Mouse (Mus musculus): Measurements from ENCODE around the gene Slc22a15. TPM values are rescaled to one million over a fixed set of nuclear protein-coding genes. Genes with fewer than 3 reads are reported as not detected.

Gene Slc22a15
- total and polyA plus RNA-seq, 2 experiments from 2014 or later, result 5.3 to 9.8 TPM

DNA sequence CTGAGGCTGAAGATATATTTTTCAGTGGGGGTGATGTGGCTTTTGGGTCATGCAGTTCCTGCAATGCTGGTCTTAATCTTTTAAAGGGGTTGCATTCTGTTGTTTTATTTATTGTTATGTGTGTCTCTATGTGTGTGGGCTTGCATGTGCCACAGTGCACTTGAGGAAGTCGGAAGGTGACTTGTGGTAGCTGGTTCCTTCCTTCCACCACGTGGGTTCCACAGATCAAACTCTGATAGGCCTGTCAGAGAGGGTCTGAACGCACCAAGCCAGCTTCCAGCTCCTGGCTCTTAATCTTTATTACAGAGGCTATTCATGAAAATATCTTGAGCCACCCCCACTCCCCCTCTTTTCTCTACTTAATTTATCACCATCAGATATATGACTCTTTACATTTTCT lies 40.4 kb downstream of the Slc22a15 start:
- Histone ChIP-seq H3K4me2 (ENCODE audit: low read depth) (no peak overlapping the region), H3K9me3 (ENCODE audit: low read length) (no peaks in the 10 kb centered on the region), H3K27ac (ENCODE audit: low read depth, low read length) (no peak overlapping the region), H3K9ac (no peak overlapping the region), H3K4me1 (ENCODE audit: insufficient read depth) (0 out of 2 replicates have a peak, but pooled peaks cover 4% of the 10 kb centered on the region), H3K4me3 (ENCODE audit: low read depth, low read length) (no peak overlapping the region), H3K36me3 (ENCODE audit: insufficient read depth) (peaks cover 8% of the 10 kb centered on the region; the same call in 1 of the 2 replicates), H3K27me3 (ENCODE audit: insufficient read depth, low read length) (no peaks in the 10 kb centered on the region)
- no peak for DNase-seq
- TF ChIP-seq CTCF (IDR thresholded peaks at IDR 0.05; ENCODE audit: low read depth), result no peak
- 72% methylated on average over 3 of the region's 3 CpGs for WGBS
- no peak for ATAC-seq

DNA sequence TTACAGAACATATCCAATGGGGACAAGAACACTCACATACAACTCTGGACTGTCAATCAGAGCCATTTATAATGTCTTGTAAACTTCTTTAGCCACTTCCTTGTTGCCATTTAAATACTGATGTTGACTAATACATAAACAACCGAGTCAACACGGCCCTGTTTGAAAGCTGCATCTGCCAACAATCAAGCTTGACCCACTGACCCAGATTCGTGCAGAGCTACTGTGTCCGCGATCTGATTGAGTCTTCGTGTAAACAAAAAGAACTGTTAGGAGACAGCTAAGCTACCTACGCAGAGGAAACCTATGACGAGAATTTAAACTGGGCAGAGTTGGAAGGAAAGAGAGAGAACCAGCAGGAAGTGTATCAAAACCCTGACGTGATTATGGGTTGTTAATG lies 42.5 kb downstream of the Slc22a15 start:
- H3K4me3 ChIP-seq (ENCODE audit: low read depth, low read length), result no peak overlapping the region
- peaks cover 15% of the 10 kb centered on the region; the same call in 1 of the 2 replicates for H3K36me3 ChIP-seq (ENCODE audit: insufficient read depth)
- DNase-seq (no peak), ATAC-seq (no peak)
- no peak for TF ChIP-seq CTCF (IDR thresholded peaks at IDR 0.05; ENCODE audit: low read depth)
- H3K9me3 ChIP-seq (ENCODE audit: low read length), result no peaks in the 10 kb centered on the region
- WGBS, result 63% methylated on average over 9 of the region's 9 CpGs
- no peak overlapping the region for H3K9ac ChIP-seq
- H3K4me1 ChIP-seq (ENCODE audit: insufficient read depth), result 0 out of 2 replicates have a peak, but pooled peaks cover 4% of the 10 kb centered on the region
- H3K27me3 ChIP-seq (ENCODE audit: insufficient read depth, low read length), result no peaks in the 10 kb centered on the region
- no peak overlapping the region for H3K4me2 ChIP-seq (ENCODE audit: low read depth)
- H3K27ac ChIP-seq (ENCODE audit: low read depth, low read length), result no peak overlapping the region

DNA sequence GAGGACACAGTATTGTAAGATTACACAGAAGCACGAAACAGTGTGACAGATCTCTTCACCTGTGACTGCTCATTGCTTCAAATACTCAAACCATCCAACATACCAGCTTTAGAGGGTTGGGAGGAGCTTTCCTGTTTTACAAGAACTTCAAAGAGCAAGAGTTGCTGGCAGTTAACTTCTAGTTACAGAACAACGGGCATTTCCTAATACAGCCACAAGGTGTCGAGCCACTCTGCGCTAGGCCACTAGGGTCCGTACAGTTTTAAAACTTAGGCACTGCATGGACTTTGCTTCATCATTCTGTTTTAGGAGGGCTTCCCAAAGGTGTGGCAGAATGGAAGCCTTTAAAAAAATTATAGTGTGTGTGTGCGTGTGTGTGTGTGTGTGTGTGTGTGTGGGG lies 43.4 kb downstream of the Slc22a15 start:
- TF ChIP-seq CTCF (IDR thresholded peaks at IDR 0.05; ENCODE audit: low read depth), result peak; percentile 56
- no peak overlapping the region for H3K27ac ChIP-seq (ENCODE audit: low read depth, low read length)
- H3K4me3 ChIP-seq (ENCODE audit: low read depth, low read length), result no peak overlapping the region
- H3K9ac ChIP-seq, result no peak overlapping the region
- H3K9me3 ChIP-seq (ENCODE audit: low read length), result no peaks in the 10 kb centered on the region
- H3K27me3 ChIP-seq (ENCODE audit: insufficient read depth, low read length), result no peaks in the 10 kb centered on the region
- ATAC-seq (no peak), DNase-seq (no peak)
- WGBS, result 87% methylated on average over 6 of the region's 6 CpGs
- 0 out of 2 replicates have a peak, but pooled peaks cover 4% of the 10 kb centered on the region for H3K4me1 ChIP-seq (ENCODE audit: insufficient read depth)
- peaks cover 15% of the 10 kb centered on the region; the same call in 1 of the 2 replicates for H3K36me3 ChIP-seq (ENCODE audit: insufficient read depth)
- no peak overlapping the region for H3K4me2 ChIP-seq (ENCODE audit: low read depth)

DNA sequence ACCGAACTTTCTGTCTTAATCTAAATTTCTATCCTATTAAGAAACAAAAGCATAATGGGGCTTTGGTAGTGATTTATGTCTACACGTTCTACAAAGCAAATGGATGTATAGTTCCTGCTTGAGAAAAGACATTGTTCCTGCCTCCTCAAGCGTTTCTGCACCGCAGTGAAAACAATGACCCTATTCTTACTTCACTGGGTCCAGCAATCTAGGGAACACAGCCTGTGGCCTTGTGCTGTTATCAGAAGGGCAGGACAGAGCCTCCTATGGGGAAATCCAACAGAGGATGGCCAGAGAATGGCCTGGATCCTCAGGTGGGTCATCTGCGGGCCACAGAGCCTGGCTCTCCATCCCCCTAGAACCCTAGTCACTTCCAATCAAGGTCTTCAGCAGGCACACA lies 46.1 kb downstream of the Slc22a15 start:
- H3K4me2 ChIP-seq (ENCODE audit: low read depth), result no peak overlapping the region
- no peak for TF ChIP-seq CTCF (IDR thresholded peaks at IDR 0.05; ENCODE audit: low read depth)
- H3K36me3 ChIP-seq (ENCODE audit: insufficient read depth), result peaks cover 15% of the 10 kb centered on the region; the same call in 1 of the 2 replicates
- DNase-seq, result no peak
- no peaks in the 10 kb centered on the region for H3K4me1 ChIP-seq (ENCODE audit: insufficient read depth)
- no peak for ATAC-seq
- no peak overlapping the region for H3K4me3 ChIP-seq (ENCODE audit: low read depth, low read length)
- no peak overlapping the region for H3K9ac ChIP-seq
- 16% methylated on average over 5 of the region's 5 CpGs for WGBS
- no peak overlapping the region for H3K27ac ChIP-seq (ENCODE audit: low read depth, low read length)
- no peaks in the 10 kb centered on the region for H3K27me3 ChIP-seq (ENCODE audit: insufficient read depth, low read length)
- H3K9me3 ChIP-seq (ENCODE audit: low read length), result no peaks in the 10 kb centered on the region

DNA sequence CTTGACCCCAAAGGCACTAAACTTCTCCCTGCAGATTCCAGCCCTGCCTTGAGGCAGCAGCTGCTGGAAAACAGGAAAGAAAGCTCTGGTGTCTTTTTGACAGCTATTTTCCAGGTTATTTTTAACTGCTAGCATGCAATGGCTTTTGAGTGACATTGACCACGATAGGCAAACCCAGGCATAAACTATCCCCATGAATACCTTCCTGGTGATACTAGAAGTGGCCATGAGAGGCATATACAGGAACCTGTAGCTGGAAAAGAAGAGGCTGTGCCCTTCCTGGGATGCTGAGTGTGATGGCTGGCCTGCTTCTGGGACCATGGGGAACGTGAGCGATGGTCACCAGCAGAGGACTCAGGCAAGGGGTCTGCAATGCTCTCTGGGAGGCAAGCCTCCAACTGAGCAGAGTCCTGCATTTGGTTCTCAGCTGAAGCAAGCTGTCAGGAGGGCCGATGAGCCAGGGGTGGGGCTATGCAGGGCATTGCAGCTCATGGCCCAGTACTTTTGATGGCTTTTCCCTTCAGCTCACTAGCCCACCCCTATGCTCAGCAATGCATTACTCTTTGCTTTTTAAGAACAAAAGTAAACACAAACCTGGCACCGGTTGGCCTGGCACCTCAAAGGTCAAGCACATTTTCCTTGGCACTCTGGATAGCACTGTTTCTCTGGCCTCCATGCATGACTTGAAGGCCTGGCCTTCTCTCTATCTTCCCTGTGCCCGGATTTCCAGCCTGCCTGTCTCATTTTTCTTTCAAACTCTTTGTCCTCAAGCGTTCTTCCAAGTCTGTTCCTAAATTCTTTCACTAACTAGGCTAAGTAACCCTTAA lies 47.6 kb downstream of the Slc22a15 start:
- no peak for DNase-seq
- TF ChIP-seq CTCF (IDR thresholded peaks at IDR 0.05; ENCODE audit: low read depth), result no peak
- H3K36me3 ChIP-seq (ENCODE audit: insufficient read depth), result peaks cover 18% of the 10 kb centered on the region; the same call in 1 of the 2 replicates
- 77% methylated on average over 7 of the region's 7 CpGs for WGBS
- no peaks in the 10 kb centered on the region for H3K27me3 ChIP-seq (ENCODE audit: insufficient read depth, low read length)
- H3K9ac ChIP-seq, result no peak overlapping the region
- H3K27ac ChIP-seq (ENCODE audit: low read depth, low read length), result no peak overlapping the region
- no peaks in the 10 kb centered on the region for H3K4me1 ChIP-seq (ENCODE audit: insufficient read depth)
- H3K4me2 ChIP-seq (ENCODE audit: low read depth), result no peak overlapping the region
- no peak overlapping the region for H3K4me3 ChIP-seq (ENCODE audit: low read depth, low read length)
- H3K9me3 ChIP-seq (ENCODE audit: low read length), result no peaks in the 10 kb centered on the region
- no peak for ATAC-seq

DNA sequence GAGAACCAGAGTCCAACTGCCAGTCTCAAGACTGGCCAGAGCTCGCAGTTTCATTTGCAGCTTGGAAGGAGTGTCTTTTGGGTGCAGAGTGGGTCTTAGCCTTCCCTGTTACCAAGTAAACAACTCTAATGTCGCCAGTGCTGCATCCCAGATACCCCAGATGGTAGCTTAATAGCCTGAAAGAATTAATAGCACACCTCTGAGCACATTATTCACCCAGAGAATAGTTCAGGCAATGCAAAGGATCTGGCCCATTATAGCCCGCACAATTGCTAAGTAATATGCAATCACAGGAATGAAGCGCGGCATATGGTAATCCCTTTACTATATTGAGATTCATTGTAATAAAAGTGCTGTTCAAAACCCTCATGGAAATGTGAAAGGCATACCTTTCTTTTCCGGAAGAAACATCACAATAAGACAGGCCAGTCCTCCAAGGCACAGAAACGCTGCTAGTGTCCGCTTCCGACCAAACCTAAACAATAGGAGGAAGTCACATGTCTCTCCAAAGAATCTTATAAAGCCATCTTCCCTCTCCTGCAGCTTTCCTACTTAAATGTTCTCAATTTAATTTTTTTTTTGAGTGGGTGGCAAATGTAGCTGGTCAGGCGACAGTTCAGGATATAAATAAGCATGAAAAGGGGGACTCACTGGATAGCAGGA lies 48.9 kb downstream of the Slc22a15 start:
- H3K4me1 ChIP-seq (ENCODE audit: insufficient read depth), result no peaks in the 10 kb centered on the region
- no peak overlapping the region for H3K9ac ChIP-seq
- no peak for TF ChIP-seq CTCF (IDR thresholded peaks at IDR 0.05; ENCODE audit: low read depth)
- no peaks in the 10 kb centered on the region for H3K27me3 ChIP-seq (ENCODE audit: insufficient read depth, low read length)
- no peaks in the 10 kb centered on the region for H3K9me3 ChIP-seq (ENCODE audit: low read length)
- no peak overlapping the region for H3K27ac ChIP-seq (ENCODE audit: low read depth, low read length)
- H3K4me2 ChIP-seq (ENCODE audit: low read depth), result no peak overlapping the region
- 41% methylated on average over 10 of the region's 10 CpGs for WGBS
- DNase-seq, result no peak
- H3K36me3 ChIP-seq (ENCODE audit: insufficient read depth), result peaks cover 18% of the 10 kb centered on the region; the same call in 1 of the 2 replicates
- no peak overlapping the region for H3K4me3 ChIP-seq (ENCODE audit: low read depth, low read length)
- no peak for ATAC-seq

All from forebrain, postnatal 0 days (tissue).